Mouse (Mus musculus): ENCODE measurements around the gene Idh2. TPM values are rescaled to one million over a fixed set of nuclear protein-coding genes. Genes with fewer than 3 reads are reported as not detected.
"Not testable (repeated sequence)": the region's sequence is repeated elsewhere in the genome, so short reads cannot be mapped to it uniquely, and the experiment has no call there.

The Idh2 gene
- polyA plus RNA-seq, 1 experiment, result 77.9 TPM

DNA sequence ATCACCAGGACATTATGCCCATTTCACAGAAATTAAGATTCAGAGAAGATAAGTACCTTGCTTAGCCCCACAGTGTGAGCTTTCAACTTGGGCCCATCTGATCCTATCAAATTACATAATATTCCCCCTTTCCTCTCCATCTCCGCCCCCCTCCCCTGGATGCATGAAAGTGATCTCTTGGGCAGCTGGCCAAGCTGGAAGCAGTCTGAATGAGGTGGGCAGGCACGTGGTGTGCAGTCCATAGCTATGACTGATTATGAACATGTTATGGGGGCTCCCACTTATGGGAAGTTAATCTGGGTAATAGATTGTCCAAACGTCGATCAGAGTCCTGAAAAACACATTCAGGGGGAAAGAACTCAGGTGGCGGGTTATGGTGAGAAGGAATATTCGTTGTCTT, 63.4 kb downstream of the Idh2 start:
- 64% methylated on average over 6 of the region's 6 CpGs for WGBS
- no peak for TF ChIP-seq CTCF (IDR thresholded peaks at IDR 0.05; ENCODE audit: borderline replicate concordance, insufficient read depth, low read depth, low read length)
- TF ChIP-seq POLR2A (IDR thresholded peaks at IDR 0.05; ENCODE audit: borderline replicate concordance, insufficient read depth, low read length), result no peak
- Histone ChIP-seq H3K27me3 (ENCODE audit: control insufficient read depth, insufficient read depth, low read length) (no peaks in the 10 kb centered on the region), H3K4me3 (replicated peaks; ENCODE audit: insufficient read depth, low read depth, low read length) (no peak overlapping the region), H3K27ac (ENCODE audit: insufficient read depth, low read length) (no peak overlapping the region), H3K4me1 (ENCODE audit: control insufficient read depth, insufficient read depth, low read length) (peaks cover 3% of the 10 kb centered on the region)
- DNase-seq, result no peak

- WGBS, result 98% methylated on average over 1 of the region's 1 CpGs
- H3K4me1 ChIP-seq (ENCODE audit: control insufficient read depth, insufficient read depth, low read length); H3K27ac ChIP-seq (ENCODE audit: insufficient read depth, low read length); H3K4me3 ChIP-seq (replicated peaks; ENCODE audit: insufficient read depth, low read depth, low read length); DNase-seq; H3K27me3 ChIP-seq (ENCODE audit: control insufficient read depth, insufficient read depth, low read length): not testable (repeated sequence)
Measured at GRCm38 (mm10) chr7:80050382-80050781, 64.8 kb downstream of the Idh2 start.

DNA sequence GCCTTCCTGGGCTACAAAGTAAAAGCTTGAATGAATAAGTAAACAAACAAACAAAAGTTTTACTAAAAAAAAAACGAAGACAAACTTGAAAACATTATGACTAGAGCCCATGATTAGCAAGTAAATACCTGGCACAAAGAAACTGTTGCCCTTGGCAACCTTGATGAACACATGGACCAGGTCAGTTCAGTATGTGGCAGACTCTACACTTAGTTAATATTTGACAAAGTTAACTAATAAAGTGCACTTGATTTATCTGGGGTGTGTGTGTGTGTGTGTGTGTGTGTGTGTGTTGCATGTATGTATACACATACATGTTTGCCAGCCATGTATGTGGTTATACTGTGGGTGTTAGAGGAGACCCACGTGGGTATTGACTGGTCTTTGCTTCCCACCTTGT, 65.4 kb downstream of the Idh2 start:
- 47% methylated on average over 2 of the region's 2 CpGs for WGBS
- TF ChIP-seq POLR2A (IDR thresholded peaks at IDR 0.05; ENCODE audit: borderline replicate concordance, insufficient read depth, low read length) (no peak), CTCF (IDR thresholded peaks at IDR 0.05; ENCODE audit: borderline replicate concordance, insufficient read depth, low read depth, low read length) (no peak)
- Histone ChIP-seq H3K4me3 (replicated peaks; ENCODE audit: insufficient read depth, low read depth, low read length) (no peak overlapping the region), H3K27ac (ENCODE audit: insufficient read depth, low read length) (no peak overlapping the region), H3K27me3 (ENCODE audit: control insufficient read depth, insufficient read depth, low read length) (no peaks in the 10 kb centered on the region), H3K4me1 (ENCODE audit: control insufficient read depth, insufficient read depth, low read length) (0 out of 2 replicates have a peak, but pooled peaks cover 3% of the 10 kb centered on the region)
- no peak for DNase-seq

- H3K4me3 ChIP-seq (replicated peaks; ENCODE audit: insufficient read depth, low read depth, low read length), result no peak overlapping the region
- no peaks in the 10 kb centered on the region for H3K27me3 ChIP-seq (ENCODE audit: control insufficient read depth, insufficient read depth, low read length)
- 85% methylated on average over 4 of the region's 4 CpGs for WGBS
- H3K4me1 ChIP-seq (ENCODE audit: control insufficient read depth, insufficient read depth, low read length), result 0 out of 2 replicates have a peak, but pooled peaks cover 3% of the 10 kb centered on the region
- TF ChIP-seq POLR2A (IDR thresholded peaks at IDR 0.05; ENCODE audit: borderline replicate concordance, insufficient read depth, low read length) (no peak), CTCF (IDR thresholded peaks at IDR 0.05; ENCODE audit: borderline replicate concordance, insufficient read depth, low read depth, low read length) (no peak)
- DNase-seq, result no peak
- no peak overlapping the region for H3K27ac ChIP-seq (ENCODE audit: insufficient read depth, low read length)
Measured at GRCm38 (mm10) chr7:80047041-80047440, 68.2 kb downstream of the Idh2 start.

Other genes starting within 250 kb of the Idh2 start
- gene Ap3s2, start 194.7 kb downstream of the Idh2 start, polyA plus RNA-seq (2012; rRNA removed), result 45.7 and 46.6 TPM in 2 replicates
- gene Arpin, start 180.0 kb downstream of the Idh2 start, polyA plus RNA-seq (2012; rRNA removed), result 22.5 and 22.8 TPM in 2 replicates
- 10.9 and 11.0 TPM in 2 replicates for gene Zfp710, start 90.6 kb downstream of the Idh2 start, polyA plus RNA-seq (2012; rRNA removed)
- 10.7 and 11.5 TPM in 2 replicates for gene Sema4b, start 71.4 kb upstream of the Idh2 start, polyA plus RNA-seq (2012; rRNA removed)
- gene Cib1, start 117.4 kb upstream of the Idh2 start, polyA plus RNA-seq (2012; rRNA removed), result 40.1 and 45.0 TPM in 2 replicates
- 3.9 and 4.1 TPM in 2 replicates for gene Gdpgp1, start 117.5 kb upstream of the Idh2 start, polyA plus RNA-seq (2012; rRNA removed)
- 0.69 and 0.98 TPM in 2 replicates for gene Ttll13, start 131.0 kb upstream of the Idh2 start, polyA plus RNA-seq (2012; rRNA removed)
- gene Ngrn, start 145.8 kb upstream of the Idh2 start, polyA plus RNA-seq (2012; rRNA removed), result 67.1 and 70.8 TPM in 2 replicates
- 30.9 and 31.5 TPM in 2 replicates for gene Vps33b, start 154.3 kb upstream of the Idh2 start, polyA plus RNA-seq (2012; rRNA removed)
- gene Prc1, start 179.1 kb upstream of the Idh2 start, polyA plus RNA-seq (2012; rRNA removed), result 1.0 and 1.2 TPM in 2 replicates
- 19.4 and 21.4 TPM in 2 replicates for gene Rccd1, start 209.1 kb upstream of the Idh2 start, polyA plus RNA-seq (2012; rRNA removed)
- gene Unc45a, start 225.6 kb upstream of the Idh2 start, polyA plus RNA-seq (2012; rRNA removed), result 81.8 and 97.8 TPM in 2 replicates
- gene Hddc3, start 227.7 kb upstream of the Idh2 start, polyA plus RNA-seq (2012; rRNA removed), result 57.7 and 61.0 TPM in 2 replicates

Measured in cerebellum, adult 2 months (tissue).